Mouse (Mus musculus): Measurements from ENCODE around the gene Tbk1.

Gene Tbk1

GRCm38 (mm10) chr10:121587371-121587840, 819 bp upstream of the Tbk1 start:
- no peak for DNase-seq (ENCODE audit: low spot score in 2 of 2)

GRCm38 (mm10) chr10:121585791-121586642, 570 bp downstream of the Tbk1 start:
- DNase-seq (ENCODE audit: low spot score in 2 of 2), result peak in 1 of 2 experiments; percentile 20

DNA sequence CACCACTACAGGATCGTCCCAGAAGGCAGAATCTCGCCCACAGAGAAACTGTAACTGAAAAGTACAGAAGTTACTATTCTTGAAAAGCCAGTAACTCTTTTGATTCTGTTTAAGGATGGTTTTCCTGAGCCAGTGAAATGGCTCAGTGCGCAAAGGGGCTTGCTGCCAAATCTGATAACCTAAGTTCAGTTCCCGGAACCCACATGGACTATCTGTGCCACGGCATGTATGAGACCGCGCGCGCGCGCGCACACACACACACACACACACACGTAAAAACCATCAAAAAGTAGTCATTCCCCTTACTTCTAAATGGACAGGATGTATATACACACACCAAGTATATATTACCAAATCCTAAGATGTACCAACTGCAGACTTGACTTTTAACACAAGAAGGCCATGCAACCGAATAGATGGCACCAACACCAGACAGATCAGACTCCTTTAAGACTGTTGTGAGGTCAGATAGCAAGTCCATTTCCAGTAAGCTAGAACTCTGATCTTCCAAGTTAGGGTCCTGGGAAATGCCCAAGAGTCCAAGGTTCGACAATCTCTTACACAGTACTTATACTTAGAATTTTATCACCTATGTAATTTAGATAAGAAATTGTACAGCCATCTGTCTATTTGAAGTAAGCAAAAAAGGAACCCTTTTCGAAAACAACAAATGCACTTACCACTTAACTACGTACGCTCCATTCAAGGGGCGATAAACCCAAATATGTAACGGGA, 1.4 kb downstream of the Tbk1 start:
- no peak for DNase-seq (ENCODE audit: low spot score in 2 of 2)

GRCm38 (mm10) chr10:121584033-121584432, 2.6 kb downstream of the Tbk1 start:
- no peak for DNase-seq (ENCODE audit: low spot score in 2 of 2)

DNA sequence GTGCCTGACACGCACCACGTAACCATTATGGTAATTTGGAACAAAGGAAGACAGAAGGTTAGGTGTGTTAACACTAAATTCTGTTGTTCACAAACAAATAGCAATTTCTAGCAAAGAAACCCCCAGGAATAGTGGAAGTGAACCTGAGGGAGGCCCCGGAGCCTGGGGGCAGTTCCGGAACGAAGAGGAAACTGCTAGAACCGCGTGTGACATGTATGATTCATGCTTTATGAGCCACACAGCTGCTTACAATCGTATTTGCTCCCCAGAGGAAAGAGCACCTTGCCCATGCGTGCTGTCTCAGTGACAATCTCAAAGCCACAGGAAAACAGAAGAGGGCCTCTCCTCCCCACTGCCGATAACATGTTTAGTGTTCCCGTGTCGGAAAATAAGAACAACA, 3.6 kb downstream of the Tbk1 start:
- no peak for DNase-seq (ENCODE audit: low spot score in 2 of 2)

DNA sequence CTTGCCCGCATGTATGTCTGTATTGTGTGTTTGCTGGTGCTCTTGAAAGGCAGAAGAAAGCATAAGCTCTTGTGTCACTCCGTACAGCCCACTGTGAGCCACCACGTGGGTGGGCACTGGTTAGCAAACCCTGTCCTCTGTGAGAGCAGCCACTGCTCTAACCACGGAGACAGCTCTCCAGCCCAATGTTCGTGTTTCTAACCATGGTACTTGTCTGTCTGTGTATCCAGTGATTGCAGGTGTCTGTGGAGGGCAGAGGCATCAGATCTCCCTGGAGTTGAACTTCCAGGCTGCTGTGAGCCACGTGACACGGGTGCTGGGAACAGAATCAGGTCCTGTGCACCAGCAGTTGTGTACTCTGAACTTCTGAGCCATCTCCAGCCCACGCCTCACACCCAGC, 4.3 kb downstream of the Tbk1 start:
- DNase-seq (ENCODE audit: low spot score in 2 of 2), result no peak

- no peak for DNase-seq (ENCODE audit: low spot score in 2 of 2)
Observed at GRCm38 (mm10) chr10:121581405-121581804, 5.2 kb downstream of the Tbk1 start.

DNA sequence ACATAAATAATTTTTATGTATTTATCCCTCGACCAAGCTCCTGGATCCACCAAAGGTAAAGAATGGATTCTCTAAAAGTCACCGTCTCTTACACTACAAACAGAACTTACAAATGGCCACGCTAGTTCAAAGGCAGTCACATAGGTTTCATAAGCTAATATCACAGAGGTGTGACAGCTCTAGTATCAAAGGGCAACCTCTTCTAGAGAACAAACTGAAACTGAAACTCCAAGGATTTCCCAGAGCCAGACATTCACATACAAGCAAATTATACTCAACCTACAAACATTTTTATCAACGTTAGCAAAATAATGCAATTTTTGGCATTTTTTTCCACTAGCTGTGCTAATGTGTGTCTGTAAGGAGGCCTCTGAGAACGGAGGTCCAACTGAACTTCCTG, 6.2 kb downstream of the Tbk1 start:
- DNase-seq (ENCODE audit: low spot score in 2 of 2), result no peak

DNA sequence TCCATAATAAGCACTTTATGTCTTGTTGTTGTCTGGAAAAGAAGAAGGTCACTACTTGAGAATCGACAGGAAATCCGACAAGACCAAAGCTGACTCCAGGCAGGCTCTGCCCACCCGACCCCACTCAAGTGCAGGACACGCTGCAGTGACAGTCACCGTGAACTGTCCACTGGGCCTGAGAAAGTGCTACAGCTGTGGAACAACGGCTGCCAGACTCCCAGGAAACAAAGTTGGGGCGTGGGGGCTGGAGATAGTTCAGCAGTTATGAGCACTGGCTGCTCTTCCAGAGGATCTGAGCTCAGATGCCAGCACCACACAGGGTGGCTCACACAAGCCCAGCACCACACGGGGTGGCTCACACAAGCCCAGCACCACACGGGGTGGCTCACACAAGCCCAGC, 10.2 kb downstream of the Tbk1 start:
- no peak for DNase-seq (ENCODE audit: low spot score in 2 of 2)

GRCm38 (mm10) chr10:121571511-121572147, 15.0 kb downstream of the Tbk1 start:
- no peak for DNase-seq (ENCODE audit: low spot score in 2 of 2)

DNA sequence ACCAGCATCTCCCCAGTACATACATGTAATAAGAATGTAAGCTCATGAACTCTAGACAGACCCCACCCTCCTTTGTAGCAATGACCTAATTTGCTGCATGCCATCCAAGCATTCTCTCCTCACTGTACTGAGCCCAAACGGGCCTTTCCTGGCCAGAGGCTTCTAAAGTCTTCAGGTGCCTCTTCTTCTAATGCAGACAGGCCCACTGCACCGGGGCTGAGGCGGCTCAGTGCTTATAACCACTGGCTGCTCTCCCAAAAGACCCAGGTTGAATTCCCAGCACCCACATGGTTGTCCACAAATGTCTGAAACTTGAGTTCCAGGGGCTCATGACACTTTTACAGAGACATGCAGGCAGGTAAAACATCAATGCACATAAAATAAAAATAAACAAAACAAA, 15.6 kb downstream of the Tbk1 start:
- no peak for DNase-seq (ENCODE audit: low spot score in 2 of 2)

GRCm38 (mm10) chr10:121569796-121570195, 16.8 kb downstream of the Tbk1 start:
- DNase-seq (ENCODE audit: low spot score in 2 of 2), result no peak

DNA sequence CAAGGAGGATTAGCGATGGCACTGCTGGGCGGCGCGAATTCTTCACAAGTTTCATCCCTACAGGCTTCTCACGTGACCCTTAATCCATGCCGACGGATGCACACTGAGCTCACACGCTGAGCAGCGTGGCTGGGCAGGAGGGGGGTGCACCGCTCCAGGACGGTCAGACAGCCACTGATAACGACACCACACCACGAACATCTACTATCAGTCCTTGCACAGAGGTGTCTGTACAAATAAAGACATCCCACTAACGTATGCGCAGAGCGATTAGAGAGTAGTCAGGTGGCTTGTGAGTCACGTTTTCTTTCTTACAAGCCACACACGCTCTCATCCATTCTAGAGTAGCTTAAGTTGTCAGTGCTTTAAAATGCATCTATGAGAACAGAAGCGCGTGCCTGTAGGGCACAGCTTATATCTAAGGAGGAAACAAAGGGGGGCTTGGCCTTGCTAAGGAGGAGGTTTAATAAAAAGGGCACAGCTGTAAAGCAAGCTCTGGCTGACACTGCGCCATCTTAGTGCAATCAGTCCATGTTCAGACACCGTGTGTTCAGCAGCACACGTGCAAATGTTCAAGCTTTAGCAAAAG, 17.5 kb downstream of the Tbk1 start:
- DNase-seq (ENCODE audit: low spot score in 2 of 2), result no peak

DNA sequence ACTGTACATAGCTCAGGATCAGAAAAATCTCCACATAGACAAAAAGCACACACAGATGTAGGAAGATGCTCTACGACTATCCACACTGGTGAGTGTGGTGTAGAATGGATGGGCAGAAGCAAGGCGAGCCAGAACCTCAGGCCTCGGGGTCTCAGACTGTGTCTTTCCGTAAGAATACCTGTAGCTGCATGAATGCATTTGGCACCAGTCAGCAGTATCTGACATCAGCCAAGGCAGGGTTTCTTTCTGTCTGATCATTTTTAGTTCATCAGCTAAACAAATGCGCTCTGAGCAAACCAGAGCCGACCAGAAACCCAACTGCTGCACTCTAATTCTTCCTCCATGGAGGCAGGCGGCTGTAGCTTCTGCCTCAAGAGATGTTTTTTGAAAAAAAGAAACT, 18.1 kb downstream of the Tbk1 start:
- DNase-seq (ENCODE audit: low spot score in 2 of 2), result no peak

- DNase-seq (ENCODE audit: low spot score in 2 of 2), result no peak
Observed at GRCm38 (mm10) chr10:121568026-121568425, 18.6 kb downstream of the Tbk1 start.

DNA sequence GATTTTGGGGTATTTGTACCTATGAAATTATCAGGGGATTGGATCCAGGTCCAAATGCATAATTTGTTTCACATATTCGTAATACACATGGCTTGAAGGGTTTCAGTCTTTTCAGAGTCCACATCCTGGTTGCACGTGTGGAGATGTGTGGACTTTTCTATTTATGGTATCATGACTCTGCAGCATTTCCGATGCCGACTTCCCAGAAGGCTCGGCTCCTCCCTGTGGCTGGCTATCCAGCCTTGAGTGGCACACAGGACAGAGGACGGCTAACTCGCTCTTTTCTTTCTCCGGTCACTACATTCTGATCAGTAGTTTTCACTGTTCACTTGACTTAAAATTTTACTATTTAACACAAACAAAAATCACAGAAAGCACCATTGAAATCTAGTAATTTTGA, 22.1 kb downstream of the Tbk1 start:
- DNase-seq (ENCODE audit: low spot score in 2 of 2), result no peak

GRCm38 (mm10) chr10:121558231-121558630, 28.4 kb downstream of the Tbk1 start:
- no peak for DNase-seq (ENCODE audit: low spot score in 2 of 2)

DNA sequence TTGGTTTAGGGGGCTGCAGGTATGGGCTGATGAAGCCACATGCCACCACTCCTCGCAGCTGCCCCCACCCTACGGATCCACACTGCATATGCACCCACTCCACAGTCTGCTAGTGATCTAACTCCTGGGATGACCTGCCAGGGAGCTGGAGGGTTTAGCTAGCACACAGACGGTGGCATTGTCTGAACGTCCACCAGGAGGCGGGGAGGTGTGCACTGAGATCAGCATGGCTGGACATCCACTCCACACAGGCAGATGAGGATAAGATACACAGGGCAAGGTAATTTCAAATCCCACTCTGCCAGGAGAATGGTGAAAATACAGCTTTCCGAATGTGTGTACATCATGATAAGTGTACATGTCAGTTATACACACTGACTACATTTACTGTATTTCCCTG, 30.3 kb downstream of the Tbk1 start:
- no peak for DNase-seq (ENCODE audit: low spot score in 2 of 2)

DNA sequence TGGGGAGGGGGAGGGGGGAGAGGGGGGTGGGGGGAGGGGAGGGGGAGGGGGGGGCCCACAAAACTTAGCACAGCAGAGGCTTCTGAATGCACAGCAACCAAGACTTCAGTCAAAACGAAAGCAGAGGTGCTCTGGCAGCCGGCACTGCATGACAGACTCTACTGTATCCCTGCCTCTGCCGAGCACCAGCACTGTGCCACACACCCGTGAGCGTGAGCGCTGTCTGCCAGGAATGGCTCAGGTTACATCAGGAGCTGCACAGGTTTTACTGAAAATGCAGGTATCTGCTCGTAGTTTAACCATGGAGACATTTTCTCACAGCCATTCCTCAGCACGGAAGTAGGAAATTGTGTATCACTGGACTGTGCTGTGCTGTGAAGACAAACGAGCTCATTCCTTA, 36.3 kb downstream of the Tbk1 start:
- DNase-seq (ENCODE audit: low spot score in 2 of 2), result no peak

DNA sequence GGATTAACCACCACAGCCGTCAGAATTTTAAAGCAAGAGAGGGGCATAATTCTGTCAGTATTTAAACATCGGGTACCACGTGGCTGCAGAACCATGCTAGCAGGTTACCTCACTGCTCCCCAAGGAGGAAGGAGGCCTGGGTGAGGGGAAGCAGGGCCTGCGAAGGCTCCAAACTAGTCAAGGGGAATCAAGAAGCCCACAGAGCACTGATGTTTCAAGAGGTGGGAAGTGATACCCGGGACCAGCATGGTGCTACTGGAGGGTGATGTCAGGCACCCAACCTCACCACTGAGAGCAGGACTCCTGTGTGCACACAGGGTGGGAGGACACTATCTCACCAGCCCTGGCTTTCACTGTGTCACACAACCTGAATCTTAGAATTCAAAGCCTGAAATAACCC, 36.9 kb downstream of the Tbk1 start:
- DNase-seq (ENCODE audit: low spot score in 2 of 2), result no peak

- no peak for DNase-seq (ENCODE audit: low spot score in 2 of 2)
Observed at GRCm38 (mm10) chr10:121547162-121547561, 39.4 kb downstream of the Tbk1 start.

DNA sequence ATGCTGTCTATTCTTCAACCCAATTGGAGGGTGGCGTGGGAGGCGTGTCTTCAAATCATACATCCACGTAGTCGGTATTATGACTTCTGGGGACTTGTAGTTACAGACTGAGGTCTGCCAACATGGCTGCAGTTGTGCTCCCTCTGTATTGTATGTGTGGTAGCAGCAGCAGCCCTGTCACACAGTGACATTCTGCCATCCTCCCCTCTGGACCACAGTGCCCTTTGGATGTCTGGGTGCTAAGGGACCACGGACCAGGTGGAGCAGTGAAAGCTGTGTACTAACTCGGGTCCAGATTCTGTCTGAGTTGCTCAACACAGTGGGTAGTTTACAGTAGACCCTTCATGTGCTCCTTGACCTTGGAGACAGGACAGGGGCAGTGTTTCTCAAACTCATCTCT, 43.0 kb downstream of the Tbk1 start:
- no peak for DNase-seq (ENCODE audit: low spot score in 2 of 2)

Measured in frontal cortex, postnatal 14 days (tissue).